Mouse (Mus musculus): Measurements from ENCODE around the gene Smpdl3b. TPM values are rescaled to one million over a fixed set of nuclear protein-coding genes. Genes with fewer than 3 reads are reported as not detected.
"Not testable (repeated sequence)": the region's sequence is repeated elsewhere in the genome, so short reads cannot be mapped to it uniquely, and the experiment has no call there.

Gene Smpdl3b
- total and polyA plus RNA-seq, 3 experiments: 2.9 to 24.0 (median 3.6) TPM

DNA sequence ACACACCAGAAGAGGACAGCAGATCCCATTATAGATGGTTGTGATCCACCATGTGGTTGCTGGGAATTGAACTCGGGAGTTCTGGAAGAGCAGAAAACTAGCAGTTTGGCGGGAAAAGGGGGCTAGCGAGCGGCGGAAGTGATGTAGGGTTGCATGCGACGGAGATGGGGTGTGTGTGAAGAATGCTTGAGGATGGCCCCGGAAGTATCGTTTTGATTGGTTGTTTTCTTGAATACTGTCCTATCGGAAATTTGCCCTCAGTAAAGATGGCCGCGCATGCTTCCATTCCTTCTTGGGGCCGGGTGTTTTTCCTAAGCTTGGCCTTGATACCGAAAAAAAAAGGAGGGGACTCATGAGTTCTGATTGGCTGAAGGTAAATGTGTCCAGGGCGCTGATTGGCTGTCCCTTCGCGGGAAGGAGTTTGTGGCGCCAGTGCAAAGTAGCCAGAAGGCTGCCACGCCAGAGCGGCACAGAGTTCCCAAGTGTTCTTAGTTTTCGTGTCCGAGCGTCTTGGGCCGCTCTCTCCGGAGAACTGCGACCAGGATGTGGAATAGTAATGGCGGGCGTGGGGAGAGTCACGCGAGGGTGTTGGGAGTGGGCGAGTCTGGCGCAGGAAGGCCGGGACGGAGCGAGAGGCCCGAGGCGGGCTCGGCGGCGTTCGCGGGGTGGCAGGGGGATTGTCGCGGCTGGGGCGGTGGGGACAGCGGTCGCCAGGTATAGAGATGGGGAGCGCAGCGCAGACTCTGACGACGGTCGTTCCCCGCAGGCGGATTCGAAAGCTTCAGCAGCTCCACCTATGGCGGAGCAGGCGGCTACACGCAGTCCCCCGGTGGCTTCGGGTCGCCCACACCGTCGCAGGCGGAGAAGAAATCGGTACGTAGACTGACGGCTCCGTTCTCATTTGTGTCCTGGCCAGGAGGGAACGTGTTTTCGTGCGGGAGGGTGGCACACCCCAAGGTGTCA lies 11.1 kb upstream of the Smpdl3b start, which contains the start of gene Rpa2 (continued):
- TF ChIP-seq GABPA (IDR thresholded peaks at IDR 0.05; ENCODE audit: insufficient replicate concordance, low read depth, low read length): no peak; the same call in 1 of the 2 replicates

DNA sequence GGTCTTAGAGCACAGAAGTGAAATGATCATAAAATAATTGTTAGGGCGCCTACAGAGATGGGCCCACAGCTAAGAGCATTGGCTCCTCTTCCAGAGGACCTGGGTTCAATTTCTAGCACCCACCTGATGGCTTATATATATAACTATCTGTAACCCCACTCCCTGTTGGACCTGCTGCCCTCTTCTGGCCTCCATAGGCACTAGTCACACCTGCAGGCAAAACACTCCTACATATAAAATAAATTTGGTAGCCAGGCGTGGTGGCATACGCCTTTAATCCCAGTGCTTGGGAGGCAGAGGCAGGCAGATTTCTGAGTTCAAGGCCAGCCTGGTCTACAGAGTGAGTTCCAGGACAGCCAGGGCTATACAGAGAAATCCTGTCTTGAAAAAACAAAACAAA lies 6.1 kb upstream of the Smpdl3b start:
- H3K4me2 ChIP-seq (ENCODE audit: insufficient read depth, low read depth, poor library complexity, severe bottlenecking); DNase-seq (ENCODE audit: extremely low read depth); H3K9ac ChIP-seq (ENCODE audit: insufficient read depth, low read depth); H3K36me3 ChIP-seq (replicated peaks in 1 of 2; ENCODE audit: control insufficient read depth in 1 of 2, insufficient read depth in 1 of 2, low read length in 1 of 2); H3K27ac ChIP-seq (ENCODE audit: insufficient read depth, low read depth); H3K9me3 ChIP-seq (replicated peaks; ENCODE audit: low read length); H3K4me3 ChIP-seq (replicated peaks in 1 of 3; ENCODE audit: low read depth in 2 of 3, low read length in 2 of 3, poor library complexity in 1 of 3); H3K79me2 ChIP-seq (replicated peaks; ENCODE audit: control insufficient read depth, extremely low read depth, insufficient read depth, poor library complexity, severe bottlenecking); dilution Hi-C loops (cut with MboI; ENCODE audit: extremely low pct_ligation_motif_present, extremely low pct_unique_long_range_greater_than_20kb, low sequenced_read_pairs); in situ Hi-C loops (cut with MboI; ENCODE audit: low pct_ligation_motif_present, low pct_unique_long_range_greater_than_20kb, low sequenced_read_pairs); H3K27me3 ChIP-seq (replicated peaks): not testable (repeated sequence)
- peak in 1 of 2 experiments; percentile 20; a peak in 1 of 4 replicates for TF ChIP-seq CTCF (conservative IDR thresholded peaks at IDR 0.05 in 1 of 2, IDR thresholded peaks at IDR 0.05 in 1 of 2; ENCODE audit: low read depth in 2 of 2, low read length in 2 of 2)
- peaks cover 7 to 24% of the 10 kb centered on the region in 2 experiments for H3K4me1 ChIP-seq (ENCODE audit: control insufficient read depth in 1 of 2, insufficient read depth in 2 of 2)

DNA sequence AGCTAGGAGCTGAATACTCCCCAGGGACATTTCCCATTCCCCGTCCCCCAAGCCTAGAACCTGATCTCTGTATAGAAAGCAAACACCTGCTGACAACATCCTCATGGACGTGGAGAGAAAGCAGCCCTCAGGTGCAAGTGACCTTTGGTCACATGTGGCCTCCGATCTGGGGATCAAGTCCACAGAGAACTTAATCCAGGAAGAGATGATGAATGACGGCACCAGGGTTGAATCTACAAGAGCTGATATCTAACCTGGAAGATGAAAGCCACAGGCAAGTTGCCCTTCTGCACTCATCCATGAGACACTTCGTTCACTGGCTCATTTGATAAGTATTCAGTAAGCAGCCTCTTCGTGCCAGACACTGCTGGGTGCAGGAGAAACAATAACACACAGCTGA lies 5.5 kb upstream of the Smpdl3b start:
- dilution Hi-C loops (cut with MboI; ENCODE audit: extremely low pct_ligation_motif_present, extremely low pct_unique_long_range_greater_than_20kb, low sequenced_read_pairs): no loop called here
- H3K79me2 ChIP-seq (replicated peaks; ENCODE audit: control insufficient read depth, extremely low read depth, insufficient read depth, poor library complexity, severe bottlenecking): no peaks in the 10 kb centered on the region
- no peak for TF ChIP-seq EP300 (IDR thresholded peaks at IDR 0.05; ENCODE audit: low read length)
- no peak for TF ChIP-seq ZNF384 (IDR thresholded peaks at IDR 0.05; ENCODE audit: low read depth, low read length)
- no peak for TF ChIP-seq NRF1 (IDR thresholded peaks at IDR 0.05; ENCODE audit: low read depth, low read length)
- no peak for TF ChIP-seq RCOR1 (conservative IDR thresholded peaks at IDR 0.05; ENCODE audit: low read depth, low read length)
- no peak for TF ChIP-seq JUN (IDR thresholded peaks at IDR 0.05; ENCODE audit: insufficient read depth, low read depth, low read length)
- no peak for TF ChIP-seq MAX (IDR thresholded peaks at IDR 0.05; ENCODE audit: low read length)
- no peak for TF ChIP-seq HCFC1 (IDR thresholded peaks at IDR 0.05; ENCODE audit: low read depth, low read length)
- no peak for TF ChIP-seq SIN3A (IDR thresholded peaks at IDR 0.05; ENCODE audit: low read length)
- TF ChIP-seq CHD2 (IDR thresholded peaks at IDR 0.05; ENCODE audit: low read length): no peak
- peaks cover under 1% of the 10 kb centered on the region for H3K27me3 ChIP-seq (replicated peaks)
- peaks cover 7 to 24% of the 10 kb centered on the region in 2 experiments for H3K4me1 ChIP-seq (ENCODE audit: control insufficient read depth in 1 of 2, insufficient read depth in 2 of 2)
- no peaks in the 10 kb centered on the region for H3K9me3 ChIP-seq (replicated peaks; ENCODE audit: low read length)
- H3K36me3 ChIP-seq (replicated peaks in 1 of 2; ENCODE audit: control insufficient read depth in 1 of 2, insufficient read depth in 1 of 2, low read length in 1 of 2): no peaks in the 10 kb centered on the region
- no peak overlapping the region for H3K4me2 ChIP-seq (ENCODE audit: insufficient read depth, low read depth, poor library complexity, severe bottlenecking)
- in situ Hi-C loops (cut with MboI; ENCODE audit: low pct_ligation_motif_present, low pct_unique_long_range_greater_than_20kb, low sequenced_read_pairs): no loop called here
- H3K27ac ChIP-seq (ENCODE audit: insufficient read depth, low read depth): no peak overlapping the region
- H3K9ac ChIP-seq (ENCODE audit: insufficient read depth, low read depth): no peak overlapping the region
- no peak overlapping the region for H3K4me3 ChIP-seq (replicated peaks in 1 of 3; ENCODE audit: low read depth in 2 of 3, low read length in 2 of 3, poor library complexity in 1 of 3)
- no peak for DNase-seq (ENCODE audit: extremely low read depth)

All from CH12.LX (cell line).